13 mouse cellular contexts compared by ENCODE assay signal in the genomic region with DNA sequence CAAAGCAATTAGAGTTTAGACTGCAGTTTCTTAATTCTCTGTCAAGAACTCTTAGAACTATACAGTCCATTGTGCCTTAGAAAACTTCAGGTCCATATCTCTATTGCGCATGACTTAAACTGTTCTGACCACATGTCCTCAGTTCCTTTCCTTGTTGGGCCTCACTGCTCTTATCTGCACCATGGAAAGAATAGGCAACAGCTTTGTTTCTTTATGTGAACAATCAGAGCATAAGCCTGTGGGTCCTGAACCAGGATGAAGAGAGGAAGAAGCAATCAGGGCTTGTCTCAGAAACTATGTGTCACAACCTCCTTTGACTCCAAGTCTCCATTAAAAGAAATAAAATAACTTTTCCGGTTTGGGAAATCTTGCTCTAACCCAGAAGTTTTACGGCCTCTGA.
DNase-seq lines count a peak whose midpoint lies in the region; ATAC-seq and TF ChIP-seq lines count a peak whose summit lies in the region.
"Had no signal": no experiment of that assay in that cellular context is flagged by ENCODE, and none has a peak within 500 bp of the region (broad histone marks: within the 10 kb centered on the region; RNA-seq: fewer than 3 reads in every experiment).

No protein-coding gene starts in this region.

- no peak for ATAC-seq in intestine, embryonic 16.5 days
- ATAC-seq in intestine, embryonic 15.5 days, result no peak
- no peak for ATAC-seq in lung, embryonic 15.5 days (ENCODE audit: borderline replicate concordance, extremely low read depth, low FRiP score, low TSS enrichment)

- H3K27me3 ChIP-seq in intestine, embryonic 16.5 days (replicated peaks; ENCODE audit: control insufficient read depth, insufficient read depth, low read length), result no peaks in the 10 kb centered on the region; the same call in 1 of the 2 replicates
- no peaks in the 10 kb centered on the region; the same call in 1 of the 2 replicates for H3K27me3 ChIP-seq in intestine, embryonic 15.5 days (replicated peaks)
- no peaks in the 10 kb centered on the region for H3K27me3 ChIP-seq in lung, embryonic 15.5 days
- H3K27me3 ChIP-seq: hindbrain, embryonic 15.5 days had no signal

- no peaks in the 10 kb centered on the region for H3K9me3 ChIP-seq in intestine, embryonic 16.5 days (ENCODE audit: control insufficient read depth, low read length)
- H3K9me3 ChIP-seq in intestine, embryonic 15.5 days, result no peaks in the 10 kb centered on the region
- H3K9me3 ChIP-seq in lung, embryonic 15.5 days, result no peaks in the 10 kb centered on the region
- H3K9me3 ChIP-seq: hindbrain, embryonic 15.5 days had no signal

- H3K36me3 ChIP-seq in intestine, embryonic 16.5 days (ENCODE audit: control insufficient read depth, insufficient read depth, low read length), result no peaks in the 10 kb centered on the region
- H3K36me3 ChIP-seq in intestine, embryonic 15.5 days, result no peaks in the 10 kb centered on the region
- no peaks in the 10 kb centered on the region for H3K36me3 ChIP-seq in lung, embryonic 15.5 days
- no peaks in the 10 kb centered on the region for H3K36me3 ChIP-seq in macrophage (ENCODE audit: inconsistent target)
- H3K36me3 ChIP-seq: hindbrain, embryonic 15.5 days had no signal

- H3K9ac ChIP-seq in intestine, embryonic 16.5 days (ENCODE audit: low read depth, low read length), result no peak overlapping the region
- no peak overlapping the region for H3K9ac ChIP-seq in intestine, embryonic 15.5 days
- H3K9ac ChIP-seq in lung, embryonic 15.5 days, result no peak overlapping the region
- H3K9ac ChIP-seq: hindbrain, embryonic 15.5 days had no signal

- no peak for TF ChIP-seq CTCF in bone marrow macrophage, adult 2 months (IDR thresholded peaks at IDR 0.05; ENCODE audit: low read depth, low read length)

- no peak for DNase-seq in lung, adult 18-20 months
- DNase-seq in ovary, postnatal 10 days (ENCODE audit: low spot score), result no peak
- DNase-seq: cerebellum, adult 9-11 months; left cerebral cortex, postnatal 4 days; midbrain, embryonic 14.5 days; right cerebral cortex, postnatal 4 days; thymus, postnatal 25 days had no signal

- no peak overlapping the region for H3K4me3 ChIP-seq in intestine, embryonic 16.5 days (ENCODE audit: low read length)
- H3K4me3 ChIP-seq in intestine, embryonic 15.5 days (replicated peaks), result no peak overlapping the region
- H3K4me3 ChIP-seq in lung, embryonic 15.5 days, result no peak overlapping the region
- no peak overlapping the region for H3K4me3 ChIP-seq in bone marrow macrophage, adult 2 months (ENCODE audit: insufficient read depth, low read length)
- H3K4me3 ChIP-seq in macrophage (ENCODE audit: inconsistent target), result no peak overlapping the region
- H3K4me3 ChIP-seq: hindbrain, embryonic 15.5 days had no signal

- TF ChIP-seq POLR2A in bone marrow macrophage, adult 2 months (IDR thresholded peaks at IDR 0.05; ENCODE audit: borderline replicate concordance, low read depth, low read length), result no peak

- 85% methylated on average over 3 of the region's 3 CpGs for WGBS in intestine, embryonic 16.5 days
- WGBS in intestine, embryonic 15.5 days, result 81% methylated on average over 3 of the region's 3 CpGs
- 64% methylated on average over 3 of the region's 3 CpGs for WGBS in lung, embryonic 15.5 days
- 69% methylated on average over 3 of the region's 3 CpGs for WGBS in macrophage (ENCODE audit: missing documents)

- no peak overlapping the region for H3K4me2 ChIP-seq in intestine, embryonic 16.5 days (ENCODE audit: low read depth, low read length)
- no peak overlapping the region for H3K4me2 ChIP-seq in intestine, embryonic 15.5 days (replicated peaks)
- H3K4me2 ChIP-seq in lung, embryonic 15.5 days, result no peak overlapping the region
- H3K4me2 ChIP-seq: hindbrain, embryonic 15.5 days had no signal

- no peaks in the 10 kb centered on the region for H3K4me1 ChIP-seq in intestine, embryonic 16.5 days (ENCODE audit: control insufficient read depth, insufficient read depth, low read length)
- H3K4me1 ChIP-seq in intestine, embryonic 15.5 days (replicated peaks), result no peaks in the 10 kb centered on the region
- no peaks in the 10 kb centered on the region for H3K4me1 ChIP-seq in lung, embryonic 15.5 days
- H3K4me1 ChIP-seq in bone marrow macrophage, adult 2 months (ENCODE audit: control insufficient read depth, insufficient read depth, low read length), result peaks cover 33% of the 10 kb centered on the region
- H3K4me1 ChIP-seq: hindbrain, embryonic 15.5 days had no signal

- peak overlapping the region; percentile 18; the same call in 1 of the 2 replicates for H3K27ac ChIP-seq in intestine, embryonic 16.5 days (ENCODE audit: low read length)
- H3K27ac ChIP-seq in intestine, embryonic 15.5 days, result no peak overlapping the region
- peak overlapping the region; percentile 47; the same call in 1 of the 2 replicates for H3K27ac ChIP-seq in lung, embryonic 15.5 days
- peak overlapping the region; percentile 71 for H3K27ac ChIP-seq in bone marrow macrophage, adult 2 months (ENCODE audit: insufficient read depth, low read depth, low read length)
- peak overlapping the region; percentile 15 for H3K27ac ChIP-seq in macrophage
- H3K27ac ChIP-seq: hindbrain, embryonic 15.5 days had no signal

- no peaks in the 10 kb centered on the region for H3K79me2 ChIP-seq in macrophage (ENCODE audit: inconsistent target)
